Mouse (Mus musculus) activated CD4-positive, CD25-positive, alpha-beta regulatory T cell, adult 4 months (primary cell): ENCODE results near the gene Pdss2. TPM values are rescaled to one million over a fixed set of nuclear protein-coding genes. Genes with fewer than 3 reads are reported as not detected.
"Not testable (repeated sequence)": the region's sequence is repeated elsewhere in the genome, so short reads cannot be mapped to it uniquely, and the experiment has no call there.

Experiments used
- ATAC-seq: one replicate; pipeline ENCODE4 v1.8.0; 2017
- polyA plus RNA-seq, 2 experiments: library from polyadenylated mRNA; unstranded; fragments of 100-300 nt; shearing (Covaris generic); gene quantifications; one replicate each; pipeline ENCODE4 v1.2.1; 2017

The Pdss2 gene
- polyA plus RNA-seq, 2 experiments from 2014 or later, result 6.1 to 8.2 TPM

GRCm38 (mm10) chr10:43378279-43378678 is 157.0 kb downstream of the Pdss2 start:
- no peak for ATAC-seq

DNA sequence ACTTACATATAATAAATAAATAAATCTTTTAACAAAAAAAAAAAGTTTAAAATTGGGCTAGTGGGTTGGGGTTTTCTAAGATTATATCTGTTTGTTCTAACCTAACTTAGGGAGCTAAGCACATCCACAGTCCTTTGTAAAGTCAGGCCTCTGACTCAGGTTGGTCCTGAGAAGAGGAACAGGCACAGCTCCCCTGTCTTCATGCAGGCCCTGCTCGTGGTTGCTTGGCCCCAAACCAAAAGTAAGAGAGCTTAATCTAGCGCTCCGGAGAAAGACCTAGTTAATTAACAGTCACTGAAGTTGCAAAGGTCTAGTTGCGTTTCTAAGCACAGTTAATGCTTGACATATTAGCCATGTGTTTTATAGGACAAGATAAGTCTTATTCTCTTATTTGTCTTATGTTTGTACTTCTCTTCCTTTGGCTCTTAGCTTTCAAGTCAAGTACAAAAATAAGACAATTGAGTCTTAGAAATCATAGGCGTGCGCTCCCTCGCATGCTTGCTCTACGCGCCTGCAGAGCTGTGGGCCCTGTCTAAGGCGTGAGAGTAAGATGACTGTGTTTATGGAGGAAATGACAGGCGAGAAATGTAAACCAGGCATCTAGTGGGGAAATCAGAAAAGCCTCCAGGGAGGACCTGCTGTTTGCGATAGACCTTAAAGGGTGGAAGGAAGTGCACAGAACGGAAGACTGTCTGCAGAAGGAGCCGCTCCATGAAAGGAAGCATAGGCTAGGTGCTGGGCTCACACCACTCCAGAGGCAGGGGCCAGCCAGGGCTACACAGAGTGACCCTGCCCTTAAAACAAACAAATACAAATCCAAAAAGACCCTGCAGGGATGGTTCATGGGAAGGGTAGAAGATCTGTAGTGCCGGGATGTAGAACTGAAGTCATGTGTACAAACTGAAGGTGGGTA is 157.7 kb downstream of the Pdss2 start:
- no peak for ATAC-seq

GRCm38 (mm10) chr10:43382660-43383059 is 161.4 kb downstream of the Pdss2 start:
- no peak for ATAC-seq

DNA sequence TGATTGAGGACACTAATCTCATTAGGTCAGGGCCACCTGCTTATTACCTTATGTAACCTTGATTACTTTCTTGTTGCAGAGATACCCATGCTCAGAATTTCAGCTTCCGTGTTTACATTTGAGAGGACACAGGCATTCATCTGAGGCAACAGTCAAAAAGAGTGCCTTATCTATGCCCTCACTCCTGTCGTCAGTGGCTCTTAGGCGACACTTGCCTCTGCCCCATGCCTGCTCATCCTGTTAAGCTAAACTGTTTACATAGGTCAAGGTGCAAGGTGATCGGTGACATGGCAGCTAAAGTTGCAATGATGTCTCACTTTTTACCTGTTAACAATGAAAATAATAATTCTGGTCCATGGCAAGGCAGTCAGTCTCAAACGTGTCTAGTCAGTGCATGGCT is 163.3 kb downstream of the Pdss2 start:
- no peak for ATAC-seq

- ATAC-seq, result no peak
Observed at GRCm38 (mm10) chr10:43392921-43393320, 171.6 kb downstream of the Pdss2 start.

GRCm38 (mm10) chr10:43393818-43394217 is 172.5 kb downstream of the Pdss2 start:
- ATAC-seq, result no peak

DNA sequence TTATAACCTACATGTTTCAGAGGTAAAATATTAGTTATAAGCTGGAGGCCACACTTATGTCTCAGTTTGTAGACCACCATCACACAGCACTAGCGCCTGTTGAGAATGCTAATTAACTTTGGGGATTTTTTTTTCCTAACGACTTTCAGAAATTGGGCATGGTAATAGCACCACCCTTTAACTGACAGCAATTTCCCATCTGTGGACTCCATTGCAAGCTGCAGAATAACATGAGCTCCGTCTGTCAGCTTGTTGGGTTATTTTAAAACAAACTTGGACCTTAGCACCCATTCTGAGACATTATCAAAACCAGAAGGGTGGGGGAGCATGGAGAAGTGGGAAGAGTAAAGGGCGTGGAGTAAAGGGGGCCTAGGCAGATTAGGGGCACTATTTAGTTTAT is 174.5 kb downstream of the Pdss2 start:
- no peak for ATAC-seq

DNA sequence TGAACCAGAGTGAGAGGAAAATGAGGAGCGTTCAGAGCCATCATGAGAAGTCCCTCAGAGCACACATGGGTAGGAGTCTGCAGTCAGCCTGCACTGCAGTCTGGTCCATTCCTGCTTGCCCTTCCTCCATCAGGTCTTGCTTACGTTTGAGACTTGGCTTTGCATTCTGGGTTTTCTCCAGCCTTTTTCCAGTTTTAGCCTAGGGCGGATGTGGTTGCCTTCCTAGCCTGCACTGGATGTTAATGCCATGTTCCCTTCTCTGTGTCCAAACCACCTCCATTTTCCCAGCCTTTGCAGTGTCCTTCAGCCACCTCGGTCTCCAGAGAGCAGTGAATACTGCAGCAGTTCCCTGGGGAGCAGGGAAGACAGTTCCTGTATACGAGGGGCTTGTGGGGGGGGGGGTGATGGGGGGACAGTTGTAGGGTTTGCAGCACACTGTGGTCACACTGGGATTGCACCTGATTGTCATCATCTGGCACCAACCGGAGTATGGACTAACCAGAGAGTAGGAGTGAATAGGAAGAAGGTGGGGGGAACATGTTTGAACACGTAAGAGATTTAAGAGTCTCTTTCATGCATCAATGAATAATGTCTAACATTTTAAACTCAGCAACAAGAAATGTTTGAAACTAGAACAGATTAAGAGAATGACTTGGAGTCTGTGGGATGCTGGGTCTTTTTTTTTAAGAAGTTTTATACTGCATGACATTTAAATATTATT is 178.5 kb downstream of the Pdss2 start:
- no peak for ATAC-seq

GRCm38 (mm10) chr10:43406107-43406506 is 184.8 kb downstream of the Pdss2 start:
- no peak for ATAC-seq

- no peak for ATAC-seq
Observed at GRCm38 (mm10) chr10:43406885-43407284, 185.6 kb downstream of the Pdss2 start.

DNA sequence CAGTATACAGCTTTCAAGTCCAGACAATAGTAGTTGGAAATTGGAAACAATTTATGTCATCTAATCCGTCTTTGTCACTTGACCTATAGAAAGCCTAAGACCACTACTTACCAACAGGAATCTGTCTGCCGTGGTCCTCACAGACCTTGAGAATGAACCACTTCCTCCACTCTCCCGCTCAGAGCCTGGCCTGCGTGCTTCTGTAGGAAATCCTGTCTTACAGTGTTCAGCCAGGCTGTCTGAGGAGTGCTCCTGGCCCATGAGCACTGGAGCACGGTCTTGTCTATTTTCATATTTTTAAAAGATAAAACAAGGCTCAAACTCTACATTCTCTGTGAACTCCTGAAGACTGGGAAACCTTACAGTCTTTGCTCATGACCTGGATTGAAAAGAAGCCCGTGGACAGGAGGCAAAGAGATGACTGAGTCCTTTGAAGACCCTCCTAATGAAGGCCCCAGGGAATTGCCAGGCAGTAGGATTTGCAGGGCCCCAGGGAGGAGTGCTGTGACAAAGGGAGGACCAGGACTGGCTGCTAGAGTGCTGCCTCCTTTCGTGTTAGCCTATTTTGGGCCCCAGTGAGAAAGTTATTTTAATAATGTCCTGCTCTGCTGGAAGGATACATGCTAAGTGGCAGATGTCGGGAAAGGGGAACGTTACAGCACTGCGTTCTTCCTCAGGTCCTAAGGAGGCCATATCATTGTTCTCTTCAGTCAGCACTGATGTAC is 188.4 kb downstream of the Pdss2 start:
- no peak for ATAC-seq

DNA sequence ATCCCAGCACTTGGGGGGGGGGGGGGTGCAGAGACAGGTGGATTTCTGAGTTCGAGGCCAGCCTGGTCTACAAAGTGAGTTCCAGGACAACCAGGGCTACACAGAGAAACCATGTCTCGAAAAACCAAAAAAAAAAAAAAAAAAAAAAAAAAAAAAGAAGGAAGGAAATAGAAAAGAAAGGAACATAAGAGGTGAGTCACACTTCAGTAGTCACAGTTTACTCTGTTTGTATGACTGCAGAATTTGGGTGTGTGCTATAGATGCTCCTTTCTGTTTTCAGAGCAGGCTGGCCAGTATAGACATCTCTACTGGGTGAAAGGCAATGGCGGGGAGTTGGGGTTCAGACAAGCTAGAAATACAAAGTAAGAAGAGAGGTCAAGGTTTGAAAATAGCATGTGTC is 189.9 kb downstream of the Pdss2 start:
- not testable (repeated sequence) for ATAC-seq

DNA sequence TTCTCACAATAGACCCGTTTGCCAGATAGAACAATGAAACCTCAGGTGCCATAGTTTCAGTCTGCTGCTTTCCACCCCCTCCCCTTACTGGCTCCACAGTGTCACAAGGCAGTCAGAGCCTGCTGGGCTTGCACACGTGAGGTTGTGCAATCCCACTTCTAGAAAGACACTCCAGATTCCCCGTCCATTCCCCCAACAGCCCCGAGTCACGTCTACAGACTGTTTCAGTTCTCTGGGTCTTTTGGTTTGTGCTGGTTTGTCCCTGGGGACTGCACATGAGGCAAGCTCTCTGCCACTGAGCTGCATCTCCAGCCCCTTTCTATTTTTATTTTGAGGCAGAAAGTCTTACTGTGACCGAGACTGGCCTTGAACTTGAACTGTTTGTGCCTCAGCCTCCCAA is 196.1 kb downstream of the Pdss2 start:
- no peak for ATAC-seq

DNA sequence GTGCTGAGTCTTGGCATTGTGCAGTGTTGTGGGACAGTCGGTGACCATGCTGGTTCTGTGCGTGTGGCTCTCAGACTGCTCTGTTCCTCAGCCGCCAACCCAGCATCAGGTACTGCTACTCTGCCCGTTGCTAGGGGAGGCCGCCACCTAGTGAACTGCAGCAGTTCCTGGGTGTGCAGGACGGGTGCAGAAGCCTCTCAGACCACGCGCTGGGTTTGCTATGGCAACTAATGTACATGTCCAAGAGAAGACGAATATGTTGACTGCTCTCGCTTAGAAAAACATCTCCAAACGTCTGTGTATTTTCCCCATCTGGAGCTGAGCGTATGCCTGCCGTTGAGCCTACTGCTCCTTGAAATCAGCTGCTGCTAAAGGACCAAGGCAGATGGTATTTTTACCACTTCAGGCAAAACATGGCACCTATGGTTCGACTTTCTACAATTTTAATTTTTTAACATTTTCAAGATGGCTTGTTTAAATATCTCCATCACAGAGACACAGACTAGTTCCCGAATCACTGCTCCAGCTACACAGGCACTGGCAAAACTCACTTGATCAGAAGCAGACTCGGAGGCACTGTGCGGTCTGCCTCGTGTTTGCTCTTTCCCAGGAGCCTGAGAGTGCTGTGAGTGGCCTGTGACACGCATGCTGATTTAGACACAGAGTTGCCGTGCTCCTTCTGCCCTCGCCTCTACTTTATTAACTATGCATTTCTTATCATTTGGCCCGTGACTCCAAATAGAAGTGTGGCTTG is 199.6 kb downstream of the Pdss2 start:
- ATAC-seq, result no peak

- no peak for ATAC-seq
Observed at GRCm38 (mm10) chr10:43422061-43422770, 200.9 kb downstream of the Pdss2 start.

GRCm38 (mm10) chr10:43424545-43424944 is 203.3 kb downstream of the Pdss2 start:
- no peak for ATAC-seq

DNA sequence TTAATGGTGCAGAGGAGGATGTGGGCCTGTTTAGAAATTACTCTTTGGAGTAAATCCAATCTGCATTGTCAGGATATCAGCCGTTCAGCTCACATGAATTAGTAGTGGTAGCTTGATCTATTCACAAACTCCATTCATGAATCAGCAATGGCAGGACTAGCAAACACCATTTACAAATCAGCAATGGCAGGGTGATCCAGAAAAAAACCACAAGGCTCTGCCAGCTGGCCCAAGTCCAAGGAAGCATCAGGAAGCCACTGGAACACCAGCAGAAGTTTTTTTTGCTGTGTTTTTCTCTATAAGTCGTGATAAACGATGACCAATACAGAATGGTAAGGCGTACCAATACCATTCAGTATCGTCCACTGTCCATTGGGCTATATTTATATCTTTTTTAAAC is 209.3 kb downstream of the Pdss2 start:
- no peak for ATAC-seq

DNA sequence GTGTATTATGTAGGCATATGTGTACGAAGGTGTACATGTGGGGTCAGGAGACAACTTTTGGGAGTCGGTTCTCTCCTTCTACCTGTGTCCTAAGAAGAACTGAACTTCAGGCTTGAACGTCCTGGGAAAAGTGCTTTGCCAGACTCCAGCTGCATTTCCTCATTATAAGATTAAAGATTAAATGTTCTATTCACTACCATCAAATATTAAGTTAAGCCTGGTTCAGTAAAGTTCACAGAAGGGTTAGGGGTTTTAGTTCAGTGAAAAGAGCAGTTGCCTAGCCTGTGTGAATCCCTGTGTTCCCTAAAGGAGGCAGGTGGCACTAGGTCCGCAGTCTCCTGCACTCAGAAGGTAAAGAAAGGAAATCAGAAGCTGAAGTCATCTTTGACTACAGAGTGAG is 213.0 kb downstream of the Pdss2 start:
- ATAC-seq, result no peak

DNA sequence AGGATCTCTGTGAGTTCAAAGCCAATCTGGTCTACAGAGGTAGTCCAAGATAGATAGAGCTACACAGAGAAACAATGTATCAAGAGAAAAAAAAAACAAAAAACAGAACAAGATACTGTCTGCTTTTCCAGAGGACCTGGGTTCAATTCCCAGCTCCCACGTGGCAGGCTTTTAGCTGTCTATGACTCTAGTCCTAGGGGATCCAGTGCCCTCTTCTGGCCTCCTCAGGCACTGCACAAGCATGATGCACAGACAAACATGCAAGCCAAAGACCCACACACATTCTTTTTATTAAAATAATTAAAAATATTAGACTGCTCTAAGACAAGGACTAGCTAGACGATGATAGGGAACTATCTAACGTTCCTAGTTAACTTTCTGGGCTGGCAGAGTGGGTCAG is 214.5 kb downstream of the Pdss2 start:
- ATAC-seq, result no peak

- ATAC-seq, result no peak
Observed at GRCm38 (mm10) chr10:43439492-43439941, 218.2 kb downstream of the Pdss2 start.

GRCm38 (mm10) chr10:43440050-43440449 is 218.8 kb downstream of the Pdss2 start:
- ATAC-seq, result no peak
